Mouse (Mus musculus) bone marrow, adult 2 months (tissue): ENCODE measurements around the gene Tnk1. TPM values are rescaled to one million over a fixed set of nuclear protein-coding genes. Genes with fewer than 3 reads are reported as not detected.

Source experiments
- H3K27ac ChIP-seq: fragments of 200-500 bp; 2 replicates; pipeline ENCODE4 v1.5.1; 2012; ENCODE audit warnings: low read depth, mild to moderate bottlenecking, control low read depth, inconsistent platforms, low read length; ENCODE audit not compliant: control insufficient read depth, poor library complexity, insufficient read depth
- H3K4me1 ChIP-seq: fragments of 200-500 bp; 2 replicates; pipeline ENCODE4 v1.6.1; 2011; ENCODE audit warnings: low read length; ENCODE audit not compliant: control insufficient read depth, insufficient read depth
- H3K4me3 ChIP-seq: fragments of 200-500 bp; replicated peaks from 2 replicates; pipeline ENCODE3; 2011; ENCODE audit warnings: mild to moderate bottlenecking, low read depth, low read length, control low read depth; ENCODE audit not compliant: control insufficient read depth
- CTCF ChIP-seq: fragments of 200-500 bp; IDR thresholded peaks from 2 replicates; pipeline ENCODE4 v1.5.1; 2011; ENCODE audit warnings: low read length, control low read depth; ENCODE audit not compliant: control insufficient read depth, insufficient read depth
- POLR2A ChIP-seq: fragments of 200-500 bp; IDR thresholded peaks from 2 replicates; pipeline ENCODE4 v1.6.1; 2011; ENCODE audit warnings: low read depth, mild to moderate bottlenecking, control low read depth, low read length, borderline replicate concordance; ENCODE audit not compliant: control insufficient read depth
- WGBS: fragments of 180-500 bp; shearing (Covaris S2); methylation state at CpG from one replicate; pipeline ENCODE4 v1.1.7; 2018; 5-methylcytosine and 5-hydroxymethylcytosine counted together
- polyA plus RNA-seq: library from polyadenylated mRNA; stranded (reverse); fragments of >200 nt; gene quantifications from 2 replicates; pipeline ENCODE4 v1.2.4, GENCODE M21; 2011; ENCODE audit warnings: low replicate concordance; ENCODE audit not compliant: missing spikeins, insufficient read depth, insufficient read length

The Tnk1 gene
- 2.9 and 5.4 TPM in 2 replicates for polyA plus RNA-seq

GRCm38 (mm10) chr11:69858113-69858998, at the start of gene Tnk1:
Gene Tnk1 (minus strand): TSS chr11:69858730.
- Histone ChIP-seq H3K4me3 (no peak within 1 kb of the TSS), H3K4me1 (no peaks in the 10 kb centered on the region; the same call in 1 of the 2 replicates), H3K27ac (no peak within 1 kb of the TSS)
- TF ChIP-seq CTCF (no peak), POLR2A (no peak)
- WGBS = 77% methylated on average over 30 of the region's 30 CpGs

DNA sequence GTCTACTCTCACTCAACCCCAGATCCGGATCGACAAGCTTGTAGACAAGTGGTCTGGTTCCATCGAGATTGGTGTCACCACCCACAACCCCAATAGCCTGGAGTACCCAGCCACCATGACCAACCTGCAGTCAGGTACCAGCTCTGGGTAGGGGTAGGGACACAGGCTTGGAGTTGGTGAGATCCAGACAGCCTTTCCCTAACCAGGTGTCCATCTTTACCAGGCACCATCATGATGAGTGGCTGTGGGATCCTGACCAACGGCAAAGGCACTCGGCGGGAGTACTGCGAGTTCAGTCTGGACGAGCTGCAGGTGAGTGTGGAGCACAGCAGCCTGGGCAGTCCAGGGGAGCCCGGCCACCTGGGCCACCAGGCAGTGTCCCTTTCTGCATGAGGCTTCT, 45.8 kb upstream of the Tnk1 start:
- Histone ChIP-seq H3K4me1 (no peaks in the 10 kb centered on the region; the same call in 1 of the 2 replicates), H3K4me3 (no peak overlapping the region), H3K27ac (no peak overlapping the region)
- TF ChIP-seq POLR2A (no peak), CTCF (no peak)
- WGBS = 91% methylated on average over 9 of the region's 9 CpGs

- Histone ChIP-seq H3K4me3 (no peak overlapping the region), H3K4me1 (no peaks in the 10 kb centered on the region; the same call in 1 of the 2 replicates), H3K27ac (no peak overlapping the region)
- WGBS = 81% methylated on average over 13 of the region's 13 CpGs
- TF ChIP-seq CTCF (no peak), POLR2A (no peak)
These were observed 44.4 kb upstream of the Tnk1 start for GRCm38 (mm10) chr11:69902972-69903371.

DNA sequence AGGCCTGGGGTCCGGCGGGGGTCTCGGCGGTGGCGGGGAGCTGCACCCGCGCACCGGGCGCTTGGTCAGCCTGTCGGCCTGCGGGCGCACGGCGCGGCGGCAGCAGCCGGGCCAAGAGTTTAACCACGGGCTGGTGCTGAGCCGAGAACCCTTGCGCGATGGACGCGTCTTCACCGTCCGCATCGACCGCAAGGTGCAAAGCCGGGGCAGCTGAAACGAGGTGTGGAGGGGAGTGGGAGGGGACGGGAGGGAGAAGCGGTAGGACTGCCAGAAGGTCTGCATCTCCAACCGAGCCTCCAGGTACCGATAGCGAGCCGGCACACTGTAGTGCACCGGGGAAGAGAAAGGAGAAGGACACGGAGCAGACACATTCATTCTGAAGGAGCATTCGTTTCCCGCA, 43.5 kb upstream of the Tnk1 start:
- TF ChIP-seq CTCF = no peak
- Histone ChIP-seq H3K4me1 (no peaks in the 10 kb centered on the region; the same call in 1 of the 2 replicates), H3K27ac (peak overlapping the region; percentile 73), H3K4me3 (peak overlapping the region; percentile 88)
- WGBS = under 1% methylated on average over 39 of the region's 39 CpGs

GRCm38 (mm10) chr11:69901406-69901846, 42.9 kb upstream of the Tnk1 start:
- TF ChIP-seq CTCF (no peak), POLR2A (peak; percentile 61; the same call in 1 of the 2 replicates)
- WGBS = under 1% methylated on average over 42 of the region's 42 CpGs
- no peaks in the 10 kb centered on the region; the same call in 1 of the 2 replicates for H3K4me1 ChIP-seq
- peak overlapping the region; percentile 73 for H3K27ac ChIP-seq
- H3K4me3 ChIP-seq = peak overlapping the region; percentile 74

DNA sequence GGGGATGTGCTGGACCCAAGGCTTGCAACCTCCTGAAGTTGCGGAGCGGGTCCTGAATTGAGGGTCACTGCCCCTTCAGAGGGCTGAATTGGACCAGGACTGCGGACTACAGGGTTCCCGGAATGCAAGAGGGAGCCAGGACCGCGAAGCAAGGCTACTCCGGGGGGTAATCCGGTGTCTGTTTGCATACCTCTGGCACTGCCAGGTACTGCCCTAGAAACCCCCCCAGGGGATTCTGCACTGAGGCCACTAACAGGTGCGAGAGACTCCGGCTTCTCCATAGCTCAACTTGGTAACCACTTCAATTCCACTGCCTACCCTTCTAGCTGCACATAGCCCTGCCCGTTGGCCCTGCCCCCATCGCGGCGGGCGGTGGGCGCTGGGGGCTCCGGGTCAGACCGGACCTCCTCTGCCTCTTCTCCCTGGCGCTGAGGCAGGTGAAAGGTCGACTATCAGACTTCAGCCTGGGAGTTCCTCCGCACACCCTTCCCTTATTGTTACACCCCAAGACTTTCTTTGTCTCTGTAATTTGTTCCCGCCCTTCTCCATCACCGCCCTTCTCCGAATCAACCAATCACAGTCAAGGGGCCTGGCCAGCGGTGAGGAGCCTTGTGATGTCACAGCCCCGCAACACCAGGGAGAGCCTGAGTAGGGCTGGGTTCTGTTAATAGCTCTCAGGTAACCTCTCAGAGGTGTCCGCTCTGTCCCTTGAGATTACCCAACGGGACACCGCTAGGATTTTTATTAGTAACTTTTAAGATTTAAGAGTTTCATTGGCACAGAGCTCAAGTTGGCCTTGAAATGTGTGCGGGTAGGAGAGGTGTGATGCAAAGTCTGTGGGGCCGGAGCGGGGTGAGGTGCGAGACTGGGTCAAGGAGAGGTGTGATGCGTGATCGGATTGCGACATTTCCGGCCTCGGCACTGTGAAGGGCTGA, 42.2 kb upstream of the Tnk1 start, which contains the start of the genes 2810408A11Rik and Neurl4:
Gene 2810408A11Rik, minus strand, starts transcription at position 517 of the 935 bp plus-strand sequence.
Gene Neurl4, plus strand, starts transcription at position 602 of the 935 bp plus-strand sequence.
- peaks cover 1% of the 10 kb centered on the region; the same call in 1 of the 2 replicates for H3K4me1 ChIP-seq
- TF ChIP-seq CTCF (no peak), POLR2A (peak; percentile 59)
- peak within 1 kb of the TSS; percentile 88 for H3K4me3 ChIP-seq
- H3K27ac ChIP-seq = peak within 1 kb of the TSS; percentile 73
- under 1% methylated on average over 38 of the region's 38 CpGs for WGBS

DNA sequence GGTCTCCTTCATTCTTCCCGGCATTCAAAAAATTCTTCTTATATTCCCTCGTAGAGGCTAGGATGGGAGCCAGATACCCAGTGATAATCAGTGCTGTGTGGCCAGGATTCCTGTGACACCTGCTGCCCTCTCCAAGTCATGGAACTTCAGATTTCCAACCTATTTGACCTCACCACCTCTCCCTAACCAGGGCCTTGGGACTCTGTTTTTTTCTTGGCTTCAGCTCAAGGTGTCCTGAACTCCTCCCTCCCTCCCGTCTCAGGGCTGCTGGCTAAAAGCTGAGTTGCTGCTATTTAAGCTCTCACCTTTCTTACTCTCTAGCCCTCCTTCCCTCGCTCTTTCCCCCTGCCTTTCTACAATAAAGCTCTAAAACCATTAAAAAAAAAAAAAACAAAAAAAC, 41.3 kb upstream of the Tnk1 start:
- no peak for TF ChIP-seq CTCF
- TF ChIP-seq POLR2A = no peak
- 36% methylated on average over 4 of the region's 4 CpGs for WGBS
- H3K4me1 ChIP-seq = peaks cover 2% of the 10 kb centered on the region; the same call in 1 of the 2 replicates
- H3K4me3 ChIP-seq = no peak overlapping the region
- no peak overlapping the region for H3K27ac ChIP-seq
